ENCODE assay signal across 10 mouse cellular contexts in the genomic region with DNA sequence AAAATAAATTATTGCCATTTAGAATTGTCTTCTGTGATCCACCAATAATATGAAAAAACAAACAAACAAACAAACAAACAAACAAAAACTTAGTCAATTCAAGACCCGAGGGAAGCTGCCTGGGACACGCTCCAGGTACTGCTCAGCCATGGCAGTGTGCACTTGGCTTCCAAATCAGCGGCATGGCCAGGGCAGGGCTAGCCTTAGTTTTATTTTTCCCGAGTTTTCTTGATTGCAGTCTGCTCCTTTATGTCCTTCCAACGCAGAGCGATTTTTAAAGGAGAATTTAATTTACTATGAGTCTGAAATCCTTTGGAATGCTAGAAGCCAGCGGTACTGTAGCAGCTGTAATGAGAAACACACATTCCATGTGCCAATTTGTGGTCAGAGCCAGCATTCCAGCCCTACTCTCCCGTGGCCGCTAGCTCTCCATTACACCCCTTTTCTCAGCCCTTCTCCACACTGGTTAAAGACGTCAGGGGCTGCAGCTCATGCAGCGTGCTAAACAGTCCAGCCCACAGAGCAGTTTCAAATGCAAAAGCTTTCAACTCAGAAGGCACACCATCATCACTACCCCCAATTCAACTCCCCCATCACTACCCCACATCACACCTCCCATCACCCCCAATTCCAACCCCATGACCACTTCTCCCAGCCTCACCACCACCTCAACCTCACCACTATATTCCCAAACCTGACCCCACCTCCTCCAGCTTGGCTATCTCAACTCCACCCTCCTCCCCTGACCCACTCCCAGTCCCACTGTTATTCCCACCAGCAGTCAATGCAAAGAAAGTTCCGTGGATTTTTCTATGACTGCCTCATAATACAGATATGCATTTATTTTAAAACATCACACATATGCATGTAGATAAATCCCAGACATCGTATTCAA.
DNase-seq lines count a peak whose midpoint lies in the region; ATAC-seq and TF ChIP-seq lines count a peak whose summit lies in the region.
"Had no signal": no experiment of that assay in that cellular context is flagged by ENCODE, and none has a peak within 500 bp of the region (broad histone marks: within the 10 kb centered on the region; RNA-seq: fewer than 3 reads in every experiment).

No protein-coding gene starts in this region.

- no peaks in the 10 kb centered on the region for H3K27me3 ChIP-seq in intestine, embryonic 14.5 days (replicated peaks; ENCODE audit: control insufficient read depth, insufficient read depth, low read length)
- H3K27me3 ChIP-seq in intestine, postnatal 0 days (replicated peaks; ENCODE audit: control insufficient read depth, insufficient read depth, low read length): no peaks in the 10 kb centered on the region
- no peaks in the 10 kb centered on the region for H3K27me3 ChIP-seq in embryonic facial prominence, embryonic 13.5 days
- H3K27me3 ChIP-seq in kidney, embryonic 14.5 days (ENCODE audit: control insufficient read depth, insufficient read depth, low read length): no peaks in the 10 kb centered on the region

- no peaks in the 10 kb centered on the region for H3K9me3 ChIP-seq in intestine, embryonic 14.5 days (ENCODE audit: control insufficient read depth, low read length)
- H3K9me3 ChIP-seq in intestine, postnatal 0 days (ENCODE audit: control insufficient read depth): no peaks in the 10 kb centered on the region
- H3K9me3 ChIP-seq in embryonic facial prominence, embryonic 13.5 days: no peaks in the 10 kb centered on the region
- no peaks in the 10 kb centered on the region for H3K9me3 ChIP-seq in kidney, embryonic 14.5 days (ENCODE audit: control insufficient read depth, low read length)

- ATAC-seq in intestine, embryonic 14.5 days (replicated peaks; ENCODE audit: low FRiP score, low TSS enrichment, low read depth): peak; percentile 50; the same call in 1 of the 2 replicates
- ATAC-seq in intestine, postnatal 0 days: no peak
- peak; percentile 94 for ATAC-seq in embryonic facial prominence, embryonic 13.5 days (ENCODE audit: insufficient number of reproducible peaks, insufficient read depth, low FRiP score, low TSS enrichment, low read depth)
- peak; percentile 85 for ATAC-seq in kidney, embryonic 14.5 days (ENCODE audit: low FRiP score, low TSS enrichment)
- no peak for ATAC-seq in cerebellum, adult (ENCODE audit: insufficient number of reproducible peaks, low FRiP score, low TSS enrichment)

- no peak overlapping the region for H3K4me2 ChIP-seq in intestine, embryonic 14.5 days (ENCODE audit: low read length)
- no peak overlapping the region for H3K4me2 ChIP-seq in intestine, postnatal 0 days (replicated peaks; ENCODE audit: low read depth)
- H3K4me2 ChIP-seq in embryonic facial prominence, embryonic 13.5 days: peak overlapping the region; percentile 23
- H3K4me2 ChIP-seq in kidney, embryonic 14.5 days (replicated peaks; ENCODE audit: low read depth, low read length): no peak overlapping the region

- no peak for TF ChIP-seq CTCF in intestine, postnatal 0 days (IDR thresholded peaks at IDR 0.05; ENCODE audit: low read depth)

- no peak for DNase-seq in intestine, embryonic 14.5 days (ENCODE audit: low spot score)
- peak; percentile 70 for DNase-seq in skeletal muscle tissue, adult 2 months (ENCODE audit: low read depth, low spot score)
- DNase-seq in spleen, adult 12 weeks (ENCODE audit: low spot score): no peak
- DNase-seq in adrenal gland, adult 8-10 months: no peak
- DNase-seq: layer of hippocampus, adult 9-11 months had no signal

- H3K4me3 ChIP-seq in intestine, embryonic 14.5 days (ENCODE audit: low read depth, low read length): no peak overlapping the region
- H3K4me3 ChIP-seq in intestine, postnatal 0 days (ENCODE audit: low read depth, low read length): no peak overlapping the region
- no peak overlapping the region for H3K4me3 ChIP-seq in embryonic facial prominence, embryonic 13.5 days
- no peak overlapping the region for H3K4me3 ChIP-seq in kidney, embryonic 14.5 days (ENCODE audit: low read length)
- H3K4me3 ChIP-seq: erythroblast, embryonic 14.5 days had no signal

- H3K36me3 ChIP-seq in intestine, embryonic 14.5 days (ENCODE audit: control insufficient read depth, insufficient read depth, low read length): no peaks in the 10 kb centered on the region
- no peaks in the 10 kb centered on the region for H3K36me3 ChIP-seq in intestine, postnatal 0 days (ENCODE audit: control insufficient read depth, insufficient read depth)
- H3K36me3 ChIP-seq in embryonic facial prominence, embryonic 13.5 days: no peaks in the 10 kb centered on the region
- no peaks in the 10 kb centered on the region for H3K36me3 ChIP-seq in kidney, embryonic 14.5 days (ENCODE audit: control insufficient read depth, insufficient read depth, low read length)

- 48% methylated on average over 13 of the region's 13 CpGs for WGBS in intestine, embryonic 14.5 days
- WGBS in intestine, postnatal 0 days: 57% methylated on average over 13 of the region's 13 CpGs
- WGBS in embryonic facial prominence, embryonic 13.5 days: 15% methylated on average over 13 of the region's 13 CpGs
- WGBS in kidney, embryonic 14.5 days: 50% methylated on average over 13 of the region's 13 CpGs

- no peak overlapping the region for H3K9ac ChIP-seq in intestine, embryonic 14.5 days (ENCODE audit: low read length)
- no peak overlapping the region for H3K9ac ChIP-seq in intestine, postnatal 0 days (ENCODE audit: low read depth, low read length)
- no peak overlapping the region for H3K9ac ChIP-seq in embryonic facial prominence, embryonic 13.5 days
- no peak overlapping the region for H3K9ac ChIP-seq in kidney, embryonic 14.5 days (ENCODE audit: low read depth, low read length)

- peaks cover 17% of the 10 kb centered on the region; the same call in 1 of the 2 replicates for H3K4me1 ChIP-seq in intestine, embryonic 14.5 days (replicated peaks; ENCODE audit: control insufficient read depth, insufficient read depth, low read length)
- H3K4me1 ChIP-seq in intestine, postnatal 0 days (replicated peaks; ENCODE audit: control insufficient read depth, insufficient read depth, low read length): no peaks in the 10 kb centered on the region
- H3K4me1 ChIP-seq in embryonic facial prominence, embryonic 13.5 days: peaks cover 59% of the 10 kb centered on the region
- peaks cover 7% of the 10 kb centered on the region; the same call in 1 of the 2 replicates for H3K4me1 ChIP-seq in kidney, embryonic 14.5 days (ENCODE audit: control insufficient read depth, insufficient read depth, low read length)

- peak overlapping the region; percentile 51 for H3K27ac ChIP-seq in intestine, embryonic 14.5 days (ENCODE audit: low read depth)
- no peak overlapping the region for H3K27ac ChIP-seq in intestine, postnatal 0 days (ENCODE audit: low read depth, low read length)
- peak overlapping the region; percentile 89 for H3K27ac ChIP-seq in embryonic facial prominence, embryonic 13.5 days
- H3K27ac ChIP-seq in kidney, embryonic 14.5 days (ENCODE audit: low read depth, low read length): peak overlapping the region; percentile 42; the same call in 1 of the 2 replicates

Comparison
In these comparisons a context has a peak if more than half of its experiments do, and no peak if none do; other contexts are left out.
1. ATAC-seq: peak in intestine, embryonic 14.5 days (single experiment), embryonic facial prominence, embryonic 13.5 days (single experiment) and kidney, embryonic 14.5 days (single experiment); none in intestine, postnatal 0 days (single experiment) and cerebellum, adult (single experiment).